Mouse (Mus musculus): ENCODE data around the gene Lrrc49. TPM values are rescaled to one million over a fixed set of nuclear protein-coding genes. Genes with fewer than 3 reads are reported as not detected.

Lrrc49 gene
- polyA plus RNA-seq, 1 experiment = 0.54 TPM

DNA sequence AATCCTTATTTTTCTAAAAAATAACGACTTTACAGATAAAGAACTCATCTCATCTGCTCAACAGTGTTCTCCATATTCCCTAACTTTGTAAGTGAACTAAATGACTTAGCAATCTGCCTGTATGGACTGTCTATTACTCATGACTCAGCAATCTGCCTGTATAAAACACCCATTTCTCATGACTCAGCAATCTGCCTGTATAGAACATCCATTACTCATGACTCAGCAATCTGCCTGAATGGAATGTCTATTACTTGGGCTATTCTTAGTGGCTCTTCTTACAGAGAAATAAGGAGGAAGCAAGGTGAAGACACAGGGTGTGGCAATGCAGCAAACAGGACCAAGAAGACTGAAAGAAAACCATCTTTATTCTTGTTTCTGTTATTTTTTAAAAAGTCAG lies 34.8 kb downstream of the Lrrc49 start:
- Histone ChIP-seq H3K36me3 (replicated peaks; ENCODE audit: low read length) (no peaks in the 10 kb centered on the region), H3K9me3 (no peaks in the 10 kb centered on the region), H3K27me3 (replicated peaks) (peaks cover 3% of the 10 kb centered on the region), H3K4me1 (peaks cover 9% of the 10 kb centered on the region), H3K4me3 (replicated peaks) (no peak overlapping the region)
- TF ChIP-seq FLI1 (IDR thresholded peaks at IDR 0.05; ENCODE audit: low read length) = no peak
- TF ChIP-seq GATA1 (IDR thresholded peaks at IDR 0.05; ENCODE audit: borderline replicate concordance, low read length) = no peak

DNA sequence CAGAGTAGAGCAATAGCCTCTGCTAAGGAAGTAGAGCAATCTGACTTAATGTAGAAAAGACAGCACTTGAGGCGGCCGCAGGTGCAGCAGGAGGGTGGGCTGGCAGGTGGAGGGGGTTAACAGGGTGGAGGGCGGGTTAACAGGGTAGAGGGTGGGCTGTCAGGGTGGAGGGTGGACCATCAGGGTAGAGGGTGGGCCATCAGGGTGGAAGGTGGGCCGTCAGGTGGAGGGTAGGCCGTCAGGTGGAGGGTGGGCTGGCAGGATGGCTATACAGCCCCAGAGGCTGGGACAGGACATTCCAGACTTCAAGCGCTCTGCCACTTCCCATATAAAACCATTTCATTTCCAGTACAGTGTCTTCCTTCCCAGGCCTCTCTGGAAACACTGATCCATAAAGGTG lies 37.7 kb downstream of the Lrrc49 start:
- no peak for TF ChIP-seq GATA1 (IDR thresholded peaks at IDR 0.05; ENCODE audit: borderline replicate concordance, low read length)
- no peak for TF ChIP-seq FLI1 (IDR thresholded peaks at IDR 0.05; ENCODE audit: low read length)
- H3K4me3 ChIP-seq (replicated peaks) = no peak overlapping the region
- H3K9me3 ChIP-seq = no peaks in the 10 kb centered on the region
- H3K4me1 ChIP-seq = peaks cover 9% of the 10 kb centered on the region
- peaks cover 3% of the 10 kb centered on the region for H3K27me3 ChIP-seq (replicated peaks)
- H3K36me3 ChIP-seq (replicated peaks; ENCODE audit: low read length) = no peaks in the 10 kb centered on the region

DNA sequence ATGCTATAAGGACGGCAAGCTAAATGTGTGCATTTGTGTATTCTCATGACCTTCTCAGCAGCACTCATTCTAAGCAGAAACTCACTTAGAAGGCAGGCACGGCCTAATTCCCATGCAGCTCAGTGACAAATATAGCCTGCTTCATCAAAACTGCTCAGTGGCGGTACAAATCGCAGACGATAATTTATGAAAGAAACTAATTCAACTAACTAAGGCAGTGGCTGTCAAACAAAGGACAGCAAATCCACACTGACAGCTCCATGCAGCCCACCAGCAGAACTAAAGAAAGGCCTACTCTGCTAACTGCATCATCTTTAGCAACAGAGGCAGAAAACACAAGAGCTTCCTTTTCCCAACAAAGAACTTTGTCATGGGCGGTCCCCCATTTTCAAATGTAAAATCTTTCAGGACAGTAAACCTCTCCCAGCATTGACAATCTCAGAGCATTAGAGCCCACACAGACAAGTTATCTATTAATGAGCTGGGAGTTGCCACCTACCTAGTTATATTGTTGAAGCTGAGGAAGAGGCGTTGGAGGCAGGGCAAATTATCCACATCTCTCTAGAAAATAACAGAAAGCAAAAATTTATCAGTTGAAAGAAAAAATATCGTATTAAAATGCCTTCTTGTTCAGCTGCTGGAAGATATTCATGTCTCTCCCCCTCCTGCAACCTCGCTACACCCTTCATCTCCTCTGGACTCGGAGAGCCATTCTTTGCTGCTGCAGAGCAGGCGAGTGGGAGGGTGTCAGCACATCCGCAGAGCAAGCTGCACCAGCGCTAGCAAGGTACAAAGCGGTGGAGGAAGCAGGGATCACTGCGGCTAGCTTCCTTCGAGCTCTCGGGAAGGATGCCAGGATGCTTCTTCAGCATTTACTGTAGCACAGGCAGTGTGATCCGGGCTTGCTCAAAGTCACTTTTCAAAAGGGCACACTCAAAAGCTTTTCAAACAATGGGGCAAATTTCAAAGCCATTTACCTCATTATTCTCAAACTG lies 38.7 kb downstream of the Lrrc49 start:
- Histone ChIP-seq H3K9me3 (no peaks in the 10 kb centered on the region), H3K4me1 (peaks cover 9% of the 10 kb centered on the region), H3K4me3 (replicated peaks) (no peak overlapping the region), H3K27me3 (replicated peaks) (peaks cover 3% of the 10 kb centered on the region), H3K36me3 (replicated peaks; ENCODE audit: low read length) (no peaks in the 10 kb centered on the region)
- no peak for TF ChIP-seq GATA1 (IDR thresholded peaks at IDR 0.05; ENCODE audit: borderline replicate concordance, low read length)
- TF ChIP-seq FLI1 (IDR thresholded peaks at IDR 0.05; ENCODE audit: low read length) = no peak

DNA sequence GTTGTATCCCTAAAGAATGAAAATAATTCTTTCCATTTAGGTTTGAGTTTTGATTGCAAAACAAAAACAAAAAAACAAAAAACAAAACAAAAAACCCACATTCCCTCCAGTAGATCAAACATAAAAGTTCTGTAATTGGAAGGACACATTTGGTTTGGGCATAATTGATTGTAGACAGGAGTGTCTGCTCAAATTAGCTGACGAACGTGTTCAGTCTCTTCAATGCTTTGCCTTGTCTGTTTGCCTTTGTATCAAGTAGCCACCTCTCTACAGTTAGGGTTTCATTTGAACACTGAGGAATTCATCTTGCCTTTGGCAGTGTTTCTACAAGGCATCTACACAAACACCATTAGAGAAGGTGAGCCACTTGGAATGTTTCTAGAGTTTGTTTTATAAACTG lies 54.4 kb downstream of the Lrrc49 start:
- Histone ChIP-seq H3K27me3 (replicated peaks) (peaks cover under 1% of the 10 kb centered on the region), H3K9me3 (no peaks in the 10 kb centered on the region), H3K36me3 (replicated peaks; ENCODE audit: low read length) (no peaks in the 10 kb centered on the region), H3K4me1 (no peaks in the 10 kb centered on the region), H3K4me3 (replicated peaks) (no peak overlapping the region)
- TF ChIP-seq GATA1 (IDR thresholded peaks at IDR 0.05; ENCODE audit: borderline replicate concordance, low read length) = no peak
- no peak for TF ChIP-seq FLI1 (IDR thresholded peaks at IDR 0.05; ENCODE audit: low read length)

DNA sequence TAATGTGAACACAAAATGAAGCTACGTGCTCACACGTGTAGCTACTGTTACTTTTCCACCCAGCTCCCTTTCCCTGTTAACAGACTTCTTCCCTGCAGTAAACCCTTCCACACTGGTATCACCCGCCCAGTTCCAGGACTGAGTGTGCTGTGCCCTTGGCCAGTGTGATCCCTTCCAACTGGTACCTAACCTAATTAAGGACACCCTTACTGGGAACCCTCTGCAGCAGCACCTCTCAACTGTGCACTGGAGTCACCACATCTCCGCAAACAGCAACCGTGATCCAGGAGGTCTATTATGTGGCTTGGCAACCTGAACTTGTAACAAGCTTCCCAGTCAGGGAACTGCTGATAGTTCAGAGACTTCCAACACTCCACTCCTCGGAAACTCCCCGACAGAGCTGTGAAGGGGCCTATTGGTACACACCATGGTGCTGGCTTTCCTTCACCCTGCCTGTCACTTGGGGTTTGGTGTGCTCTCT lies 61.6 kb downstream of the Lrrc49 start:
- Histone ChIP-seq H3K36me3 (replicated peaks; ENCODE audit: low read length) (no peaks in the 10 kb centered on the region), H3K4me3 (replicated peaks) (no peak overlapping the region), H3K9me3 (no peaks in the 10 kb centered on the region), H3K27me3 (replicated peaks) (peaks cover 24% of the 10 kb centered on the region), H3K4me1 (peaks cover 9% of the 10 kb centered on the region)
- TF ChIP-seq GATA1 (IDR thresholded peaks at IDR 0.05; ENCODE audit: borderline replicate concordance, low read length) = no peak
- no peak for TF ChIP-seq FLI1 (IDR thresholded peaks at IDR 0.05; ENCODE audit: low read length)

DNA sequence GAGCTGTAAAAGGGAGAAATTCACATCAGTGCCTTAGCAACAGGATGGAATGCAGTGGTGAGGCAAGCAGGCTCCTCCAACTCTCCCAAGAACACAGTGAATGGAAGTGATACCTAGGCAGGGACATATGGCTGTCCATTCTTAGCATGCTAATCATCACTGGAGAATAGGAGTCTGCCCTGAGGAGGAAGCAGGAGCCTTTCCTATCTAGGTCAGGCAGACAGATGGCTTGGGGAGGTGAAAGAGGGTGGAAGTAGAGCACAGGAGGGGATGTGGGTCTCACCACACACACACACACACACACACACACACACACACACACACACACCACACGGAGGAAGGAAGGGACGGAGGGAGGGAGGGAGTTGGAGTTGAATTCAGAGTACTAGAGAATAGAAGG lies 62.1 kb downstream of the Lrrc49 start:
- Histone ChIP-seq H3K4me3 (replicated peaks) (no peak overlapping the region), H3K9me3 (no peaks in the 10 kb centered on the region), H3K36me3 (replicated peaks; ENCODE audit: low read length) (no peaks in the 10 kb centered on the region), H3K27me3 (replicated peaks) (peaks cover 24% of the 10 kb centered on the region), H3K4me1 (peaks cover 9% of the 10 kb centered on the region)
- TF ChIP-seq FLI1 (IDR thresholded peaks at IDR 0.05; ENCODE audit: low read length) (no peak), GATA1 (IDR thresholded peaks at IDR 0.05; ENCODE audit: borderline replicate concordance, low read length) (no peak)

DNA sequence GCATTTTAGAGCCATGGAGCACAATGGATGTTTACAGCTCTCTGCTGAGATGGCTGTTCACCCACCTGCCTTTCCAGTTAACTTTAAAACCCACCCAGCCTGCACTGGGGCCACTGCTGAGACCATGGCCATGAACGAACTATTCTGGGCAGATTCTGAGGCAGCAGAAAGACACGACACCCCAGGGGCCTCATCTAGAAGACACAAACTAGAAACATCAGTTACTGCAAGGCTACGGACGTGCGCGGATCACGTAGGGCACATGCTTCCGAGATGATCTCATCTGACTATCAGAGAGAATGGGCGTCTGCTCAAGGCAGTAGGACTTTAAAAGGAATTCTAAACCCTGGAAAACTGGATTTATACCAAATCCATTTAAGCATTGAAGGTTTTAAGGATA lies 71.0 kb downstream of the Lrrc49 start:
- no peak for TF ChIP-seq FLI1 (IDR thresholded peaks at IDR 0.05; ENCODE audit: low read length)
- no peak for TF ChIP-seq GATA1 (IDR thresholded peaks at IDR 0.05; ENCODE audit: borderline replicate concordance, low read length)
- Histone ChIP-seq H3K4me1 (no peaks in the 10 kb centered on the region), H3K36me3 (replicated peaks; ENCODE audit: low read length) (no peaks in the 10 kb centered on the region), H3K27me3 (replicated peaks) (no peaks in the 10 kb centered on the region), H3K9me3 (no peaks in the 10 kb centered on the region), H3K4me3 (replicated peaks) (no peak overlapping the region)

DNA sequence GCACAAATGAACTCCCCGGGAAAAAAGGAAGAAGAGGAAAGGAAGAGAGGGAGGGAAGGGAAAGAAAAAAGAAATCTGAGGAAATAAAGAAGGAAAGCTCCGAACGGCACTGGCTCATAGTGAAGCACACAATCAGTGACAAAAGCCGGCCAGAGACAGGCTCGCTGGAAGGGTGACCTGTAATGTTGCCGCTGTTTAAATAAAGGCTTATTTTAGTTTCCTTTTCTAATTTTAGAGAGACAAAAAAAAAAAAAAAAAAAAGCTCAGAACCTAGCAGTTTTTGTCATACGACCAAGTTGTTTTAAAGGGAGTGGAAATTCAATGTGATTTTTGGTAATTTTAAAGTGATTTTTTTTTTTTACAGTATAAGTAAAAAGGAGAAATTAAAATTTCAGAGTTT lies 71.6 kb downstream of the Lrrc49 start:
- H3K4me3 ChIP-seq (replicated peaks) = no peak overlapping the region
- H3K36me3 ChIP-seq (replicated peaks; ENCODE audit: low read length) = no peaks in the 10 kb centered on the region
- H3K9me3 ChIP-seq = no peaks in the 10 kb centered on the region
- TF ChIP-seq FLI1 (IDR thresholded peaks at IDR 0.05; ENCODE audit: low read length) = no peak
- TF ChIP-seq GATA1 (IDR thresholded peaks at IDR 0.05; ENCODE audit: borderline replicate concordance, low read length) = no peak
- no peaks in the 10 kb centered on the region for H3K4me1 ChIP-seq
- H3K27me3 ChIP-seq (replicated peaks) = no peaks in the 10 kb centered on the region

DNA sequence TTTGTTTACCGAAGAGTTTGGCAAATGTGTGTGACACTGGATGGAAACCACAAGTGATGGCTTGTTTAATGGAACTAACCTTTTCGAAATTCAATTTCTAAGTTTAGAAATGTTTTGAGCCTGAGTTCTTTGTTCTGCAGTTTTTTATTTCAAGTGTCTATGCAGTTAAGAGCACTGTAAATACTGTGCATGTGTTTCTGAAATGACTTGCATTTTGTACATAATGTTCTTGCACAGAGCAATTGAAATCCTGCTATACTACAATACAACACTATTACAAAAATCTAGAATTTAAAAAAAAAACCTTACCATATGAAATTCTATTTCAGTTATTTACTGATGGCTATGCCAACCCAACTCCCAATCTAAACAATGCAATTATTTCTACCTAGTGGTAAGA lies 75.7 kb downstream of the Lrrc49 start:
- H3K4me1 ChIP-seq = no peaks in the 10 kb centered on the region
- H3K9me3 ChIP-seq = no peaks in the 10 kb centered on the region
- H3K27me3 ChIP-seq (replicated peaks) = peaks cover 5% of the 10 kb centered on the region
- no peak overlapping the region for H3K4me3 ChIP-seq (replicated peaks)
- H3K36me3 ChIP-seq (replicated peaks; ENCODE audit: low read length) = no peaks in the 10 kb centered on the region
- no peak for TF ChIP-seq FLI1 (IDR thresholded peaks at IDR 0.05; ENCODE audit: low read length)
- no peak for TF ChIP-seq GATA1 (IDR thresholded peaks at IDR 0.05; ENCODE audit: borderline replicate concordance, low read length)

DNA sequence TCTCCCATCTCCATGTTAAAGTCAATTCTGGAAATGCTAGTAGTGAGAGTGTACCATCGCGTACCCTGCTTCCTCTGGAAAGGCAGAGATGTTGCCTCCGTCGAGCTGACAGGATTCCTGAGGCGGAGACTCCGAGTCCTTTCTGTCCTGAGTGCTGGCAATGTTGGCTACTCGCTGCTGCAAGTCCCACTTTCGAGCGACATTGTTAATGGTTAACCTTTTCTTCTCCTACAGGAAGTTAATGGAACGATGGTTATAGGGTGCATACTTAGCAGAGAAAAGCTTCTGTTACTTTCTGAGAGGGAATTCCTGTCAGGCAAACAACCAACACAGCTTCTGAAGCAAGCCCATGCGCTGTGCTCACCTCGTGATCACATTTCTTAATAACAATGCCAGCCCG lies 77.8 kb downstream of the Lrrc49 start:
- Histone ChIP-seq H3K27me3 (replicated peaks) (peaks cover 5% of the 10 kb centered on the region), H3K36me3 (replicated peaks; ENCODE audit: low read length) (no peaks in the 10 kb centered on the region), H3K4me1 (no peaks in the 10 kb centered on the region), H3K9me3 (no peaks in the 10 kb centered on the region), H3K4me3 (replicated peaks) (no peak overlapping the region)
- TF ChIP-seq FLI1 (IDR thresholded peaks at IDR 0.05; ENCODE audit: low read length) (no peak), GATA1 (IDR thresholded peaks at IDR 0.05; ENCODE audit: borderline replicate concordance, low read length) (no peak)

Measured in megakaryocyte, embryonic 14.5 days (primary cell).